Mouse (Mus musculus) frontal cortex, postnatal 25 days (tissue): Measurements from ENCODE around the gene Lcp2.

Experiments used
- DNase-seq, 2 experiments: peaks; one replicate each; pipeline ENCODE4 v3.0.0; 2022; ENCODE audit warnings: low spot score in 2 of 2

The Lcp2 gene

DNA sequence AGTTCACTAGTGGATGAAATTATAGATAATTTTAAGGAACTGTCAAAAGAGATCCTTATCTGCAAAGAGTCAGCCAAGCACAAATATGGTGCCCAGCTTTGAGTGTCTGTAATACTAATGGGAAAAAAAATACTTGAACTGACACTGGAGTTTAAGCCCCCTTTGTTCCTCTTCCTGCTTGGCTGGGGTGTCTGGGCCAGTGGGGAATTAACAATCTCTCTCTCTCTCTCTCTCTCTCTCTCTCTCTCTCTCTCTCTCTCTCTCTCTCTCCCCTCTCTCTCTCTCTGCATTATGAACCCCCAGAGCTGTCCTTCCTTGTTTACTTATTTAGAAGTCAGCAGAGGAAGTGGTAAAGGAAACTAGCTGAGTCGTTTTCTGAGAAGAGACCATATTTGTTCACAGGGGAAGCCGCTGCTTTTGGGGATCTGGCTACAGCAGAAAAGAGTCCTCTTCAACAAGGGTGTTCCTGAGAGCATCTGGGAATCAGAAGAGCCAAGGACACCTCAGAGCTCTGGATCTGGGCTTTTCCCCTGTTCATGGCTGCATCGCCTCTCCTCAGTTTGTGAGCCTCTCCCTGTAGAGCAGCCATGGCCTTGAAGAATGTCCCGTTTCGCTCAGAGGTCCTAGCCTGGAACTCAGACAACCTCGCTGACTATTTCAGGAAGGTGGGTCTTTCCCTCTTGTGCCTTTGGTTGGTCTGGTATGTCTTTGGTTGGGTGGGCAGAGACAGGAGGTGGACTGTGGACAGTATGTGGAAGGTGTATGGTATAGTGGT, at the start of gene Lcp2:
TSS of gene Lcp2 (plus strand) at position 154 of the 775 bp plus-strand sequence.
- DNase-seq, result no peak

GRCm38 (mm10) chr11:33998244-33998643, 48.5 kb upstream of the Lcp2 start:
- DNase-seq, result no peak

GRCm38 (mm10) chr11:34000416-34000815, 46.3 kb upstream of the Lcp2 start:
- DNase-seq, result no peak

- peak; percentile 50 to 56 for DNase-seq
Measured at GRCm38 (mm10) chr11:34001938-34002592, 44.7 kb upstream of the Lcp2 start.

- no peak for DNase-seq
Measured at GRCm38 (mm10) chr11:34002593-34002965, 44.1 kb upstream of the Lcp2 start.

DNA sequence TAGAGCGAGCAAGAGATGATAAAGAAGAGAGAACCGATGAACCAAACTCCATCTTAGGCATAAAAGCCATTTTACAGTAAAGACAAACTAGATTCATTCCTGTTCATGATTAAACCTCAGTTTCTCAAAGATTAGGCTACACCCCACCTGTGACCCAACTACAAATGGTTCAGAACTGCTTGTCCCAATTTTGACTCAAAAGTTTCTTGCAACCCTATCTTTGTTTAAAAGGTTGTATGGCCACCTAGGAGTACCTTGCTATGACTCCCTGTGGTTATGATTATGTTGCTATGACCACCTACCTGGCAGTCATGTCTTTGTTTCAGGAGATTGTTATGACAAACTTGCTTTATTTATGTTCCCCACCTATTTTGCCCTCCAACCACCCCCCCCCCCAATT, 39.1 kb upstream of the Lcp2 start:
- no peak for DNase-seq

- no peak for DNase-seq
Measured at GRCm38 (mm10) chr11:34008214-34008613, 38.5 kb upstream of the Lcp2 start.

DNA sequence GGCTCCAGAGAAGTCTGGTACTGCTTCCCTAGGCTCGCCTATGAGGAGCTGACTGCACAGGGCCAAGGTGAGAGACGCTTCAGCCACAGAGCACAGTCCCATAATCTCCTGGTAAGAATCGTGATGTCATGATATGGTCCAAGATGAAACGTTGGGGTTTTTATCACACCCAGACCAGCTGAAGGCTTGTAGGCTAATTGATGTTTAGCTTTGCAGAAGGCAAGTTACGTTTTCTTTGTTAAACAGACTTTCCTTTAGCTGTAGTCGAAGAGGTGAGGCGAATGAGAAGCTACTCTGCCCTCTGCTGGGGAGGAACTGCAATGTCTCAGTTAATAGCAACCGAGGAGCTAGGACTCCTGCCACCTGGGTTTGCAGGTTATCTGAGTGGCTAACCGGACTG, 38.0 kb upstream of the Lcp2 start:
- peak; percentile 33 to 35 for DNase-seq

GRCm38 (mm10) chr11:34009316-34010087, 37.2 kb upstream of the Lcp2 start:
- no peak for DNase-seq

DNA sequence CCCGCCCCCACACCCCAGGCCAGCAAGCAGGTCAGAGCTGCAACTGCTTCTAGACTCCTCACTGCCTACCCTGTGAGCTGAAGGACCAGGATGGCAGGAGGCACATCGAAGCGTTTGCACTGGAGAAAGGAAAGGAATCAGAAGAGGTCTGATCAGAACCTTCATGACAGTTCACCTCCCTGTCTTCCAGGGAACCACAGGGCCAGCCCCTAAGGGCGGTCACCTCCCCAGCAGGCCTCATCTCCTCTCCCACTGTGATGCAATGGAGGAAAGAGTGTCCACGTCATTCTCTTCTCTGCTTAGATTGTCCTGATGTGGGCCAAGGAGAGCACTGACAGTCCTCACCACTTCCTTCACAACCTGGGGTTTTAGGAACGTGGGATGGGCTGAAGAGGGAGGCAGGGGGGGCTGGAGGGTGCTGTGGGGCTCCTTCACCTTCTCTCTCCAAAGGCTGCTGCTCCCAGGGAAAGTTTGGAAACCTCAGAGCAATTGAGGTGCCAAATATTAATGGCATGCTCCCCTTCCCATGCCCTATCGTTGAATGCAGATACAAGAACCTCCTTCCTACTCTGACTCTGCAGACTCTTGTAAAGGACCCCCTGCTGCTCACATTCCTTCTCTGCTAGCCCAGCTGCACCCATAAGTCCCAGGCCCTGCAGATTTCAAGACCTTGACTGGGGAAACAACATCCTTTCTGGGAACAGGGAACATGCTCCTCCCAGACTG, 36.4 kb upstream of the Lcp2 start:
- no peak for DNase-seq

DNA sequence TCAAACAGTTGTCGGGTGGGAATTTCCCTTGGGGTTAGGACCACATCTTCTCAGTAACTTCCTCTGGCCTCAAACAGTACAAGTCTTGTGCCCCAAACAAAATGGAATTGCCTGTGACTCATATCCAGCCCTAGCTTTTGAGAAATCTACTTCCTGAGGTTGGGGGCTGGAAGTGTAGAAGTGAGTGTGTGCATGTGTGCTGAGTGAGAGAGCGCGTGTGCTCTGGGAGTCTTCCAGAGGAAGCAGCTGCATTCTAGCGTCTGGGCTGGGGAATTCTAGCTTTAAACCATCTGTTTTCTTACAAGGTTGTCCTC, 35.9 kb upstream of the Lcp2 start:
- no peak for DNase-seq

DNA sequence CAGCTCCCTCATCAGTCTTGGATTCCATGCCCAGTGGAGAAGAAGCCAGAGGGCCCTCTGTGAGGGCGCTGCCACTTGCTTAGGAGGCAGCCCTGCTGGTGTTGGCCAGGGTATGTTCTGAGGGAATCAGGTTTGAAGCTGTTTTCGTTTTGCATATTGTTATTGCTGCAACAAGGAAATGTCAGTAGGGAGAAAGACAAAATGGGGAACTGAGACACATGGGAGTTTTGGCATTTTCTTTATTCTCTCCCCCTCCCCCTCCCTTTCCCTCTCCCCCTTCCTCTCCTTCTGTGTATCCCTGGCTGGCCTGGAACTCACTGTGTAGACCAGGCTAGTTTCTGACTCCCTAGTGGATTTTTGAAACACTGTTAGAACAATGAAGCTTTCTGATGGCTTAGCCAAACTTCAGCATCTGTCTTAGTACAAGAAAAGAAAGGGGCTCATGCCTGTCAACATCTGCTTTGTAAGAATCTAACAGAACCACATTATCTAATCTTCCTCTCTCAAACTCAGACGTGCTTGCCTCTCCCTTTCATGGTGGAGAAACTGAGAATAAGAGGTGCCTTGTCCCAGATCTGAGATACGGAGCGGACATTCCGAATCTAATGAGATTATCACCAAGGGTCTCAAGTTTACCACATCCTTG, 34.6 kb upstream of the Lcp2 start:
- DNase-seq, result no peak

GRCm38 (mm10) chr11:34025091-34025490, 21.6 kb upstream of the Lcp2 start:
- DNase-seq, result no peak

GRCm38 (mm10) chr11:34029658-34030057, 17.1 kb upstream of the Lcp2 start:
- DNase-seq, result no peak

DNA sequence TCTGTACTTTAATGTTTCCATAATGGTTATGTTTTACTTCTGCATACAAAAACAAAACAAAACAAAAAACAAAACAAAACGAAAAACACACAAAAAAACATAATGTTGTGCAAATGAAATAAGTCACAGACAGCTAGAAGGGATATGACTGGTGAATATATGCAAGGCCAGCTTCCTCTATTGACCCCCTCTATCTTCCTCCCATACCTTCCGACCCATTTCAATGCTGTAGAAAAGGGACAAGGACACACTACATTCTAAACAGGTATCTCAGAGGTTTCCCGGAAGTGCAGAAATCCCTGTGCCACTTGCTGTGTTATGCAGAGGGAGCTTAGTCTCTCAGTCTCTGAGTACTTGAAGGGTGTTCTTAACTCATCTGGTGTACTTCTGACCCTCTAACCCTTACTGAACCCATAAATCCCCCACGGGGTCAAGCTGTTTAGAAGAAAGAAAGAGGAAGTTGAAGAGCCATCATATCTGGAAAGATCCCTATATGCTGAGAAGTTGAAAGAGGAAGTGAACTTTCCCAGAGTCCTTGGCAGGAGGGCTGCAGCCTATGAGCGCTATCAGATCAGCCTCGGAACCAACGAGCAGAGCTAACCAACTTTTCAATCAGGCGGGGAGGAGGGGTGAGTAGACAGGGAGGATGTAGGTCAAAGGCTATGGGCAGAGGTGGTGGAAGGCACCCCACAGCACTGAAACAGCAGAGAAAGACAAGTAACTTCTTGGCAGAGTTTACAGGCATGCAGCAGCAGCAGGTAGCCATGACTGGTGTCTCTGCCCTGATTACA, 15.5 kb upstream of the Lcp2 start:
- no peak for DNase-seq

DNA sequence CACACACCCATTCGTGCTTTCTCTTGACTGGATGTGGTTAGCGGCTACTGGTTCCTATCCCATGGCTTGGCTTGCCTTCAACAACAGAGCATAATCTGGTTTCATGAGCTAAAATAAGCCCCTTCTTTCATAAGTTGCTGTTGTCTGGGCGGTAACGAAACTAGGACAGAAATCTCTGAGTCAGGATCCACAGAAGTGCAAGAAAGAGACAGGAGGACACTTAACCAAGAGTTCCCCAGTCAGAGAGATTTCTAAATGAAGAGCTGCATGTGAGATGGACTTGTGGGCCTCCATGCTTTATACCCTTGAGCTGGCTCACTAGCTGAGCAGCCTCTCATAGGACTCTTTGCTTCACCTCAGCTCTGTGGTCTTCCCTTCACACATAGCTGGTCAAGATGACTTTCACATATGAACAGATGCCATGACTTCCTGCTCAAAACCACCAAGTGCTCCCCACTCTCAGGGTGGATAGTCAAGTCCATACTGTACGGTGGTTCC, 12.7 kb upstream of the Lcp2 start:
- no peak for DNase-seq

- DNase-seq, result no peak
Measured at GRCm38 (mm10) chr11:34034794-34035193, 11.9 kb upstream of the Lcp2 start.

- DNase-seq, result no peak
Measured at GRCm38 (mm10) chr11:34035909-34036658, 10.6 kb upstream of the Lcp2 start.

GRCm38 (mm10) chr11:34040061-34040460, 6.7 kb upstream of the Lcp2 start:
- DNase-seq, result no peak

- DNase-seq, result no peak
Measured at GRCm38 (mm10) chr11:34042808-34043207, 3.9 kb upstream of the Lcp2 start.
